Mouse (Mus musculus): Measurements from ENCODE around the gene Rai2. TPM values are rescaled to one million over a fixed set of nuclear protein-coding genes. Genes with fewer than 3 reads are reported as not detected.

Rai2 gene
- total RNA-seq (2021): 10 to 100 TPM in 1 of 2 experiments, 1 to 10 TPM in 1; 7.3 to 15.4 TPM
- long read RNA-seq, experiment 1, transcript Rai2-202 (2 exons, 2,165 nt): major isoform, 6 of 10 reads
- long read RNA-seq, experiment 1, partial matches to known transcripts: 3 of 10 reads
- long read RNA-seq, experiment 1, other reads (novel, unspliced or antisense): 0 of 10 reads
- long read RNA-seq, experiment 2, transcript Rai2-202 (2 exons, 2,165 nt): major isoform, 5 of 12 reads
- long read RNA-seq, experiment 2, partial matches to known transcripts: 2 of 12 reads
- long read RNA-seq, experiment 2, other reads (novel, unspliced or antisense): 1 of 12 reads

GRCm38 (mm10) chrX:161716865-161717763 is at the start of gene Rai2:
Rai2 (plus strand) TSS chrX:161717069.
- DNase-seq (ENCODE audit: low spot score in 2 of 2): peak in 1 of 2 experiments; percentile 21

GRCm38 (mm10) chrX:161689336-161689735 is 27.5 kb upstream of the Rai2 start:
- DNase-seq (ENCODE audit: low spot score in 2 of 2): no peak

GRCm38 (mm10) chrX:161716503-161716864 is 385 bp upstream of the Rai2 start:
- no peak for DNase-seq (ENCODE audit: low spot score in 2 of 2)

- DNase-seq (ENCODE audit: low spot score in 2 of 2): no peak
Measured at GRCm38 (mm10) chrX:161717764-161718382, 1.0 kb downstream of the Rai2 start.

- no peak for DNase-seq (ENCODE audit: low spot score in 2 of 2)
Measured at GRCm38 (mm10) chrX:161718548-161718947, 1.7 kb downstream of the Rai2 start.

GRCm38 (mm10) chrX:161721082-161721481 is 4.2 kb downstream of the Rai2 start:
- DNase-seq (ENCODE audit: low spot score in 2 of 2): no peak

DNA sequence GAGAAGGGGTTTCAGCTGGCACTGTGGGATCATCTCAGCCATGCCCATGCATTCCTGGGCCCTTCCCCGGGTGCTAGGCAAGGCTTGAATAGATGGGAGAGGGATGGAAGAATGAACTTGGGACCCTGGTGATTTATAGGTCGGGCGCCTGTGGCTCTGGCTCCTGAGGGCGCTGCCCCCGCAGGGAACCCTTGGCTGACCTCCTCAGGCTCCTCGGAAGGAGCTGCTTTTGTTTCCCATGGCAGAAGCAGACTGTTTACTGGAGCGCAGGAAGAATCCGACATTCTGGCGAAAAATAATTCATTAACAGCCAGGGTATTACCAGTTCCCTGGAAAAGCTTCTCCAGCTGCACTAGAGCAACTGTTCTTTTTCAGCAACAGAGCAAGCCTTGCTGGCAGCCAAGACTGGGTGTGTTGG is 6.5 kb downstream of the Rai2 start:
- peak in 1 of 2 experiments; percentile 33 for DNase-seq (ENCODE audit: low spot score in 2 of 2)

GRCm38 (mm10) chrX:161726257-161726656 is 9.4 kb downstream of the Rai2 start:
- no peak for DNase-seq (ENCODE audit: low spot score in 2 of 2)

GRCm38 (mm10) chrX:161728507-161728906 is 11.6 kb downstream of the Rai2 start:
- no peak for DNase-seq (ENCODE audit: low spot score in 2 of 2)

- DNase-seq (ENCODE audit: low spot score in 2 of 2): no peak
Measured at GRCm38 (mm10) chrX:161730026-161730425, 13.2 kb downstream of the Rai2 start.

GRCm38 (mm10) chrX:161731859-161732258 is 15.0 kb downstream of the Rai2 start:
- DNase-seq (ENCODE audit: low spot score in 2 of 2): no peak

GRCm38 (mm10) chrX:161733581-161734309 is 16.9 kb downstream of the Rai2 start:
- DNase-seq (ENCODE audit: low spot score in 2 of 2): no peak

GRCm38 (mm10) chrX:161734310-161734676 is 17.4 kb downstream of the Rai2 start:
- DNase-seq (ENCODE audit: low spot score in 2 of 2): no peak

GRCm38 (mm10) chrX:161739374-161739773 is 22.5 kb downstream of the Rai2 start:
- DNase-seq (ENCODE audit: low spot score in 2 of 2): no peak

GRCm38 (mm10) chrX:161743080-161743479 is 26.2 kb downstream of the Rai2 start:
- DNase-seq (ENCODE audit: low spot score in 2 of 2): no peak

GRCm38 (mm10) chrX:161745296-161745695 is 28.4 kb downstream of the Rai2 start:
- DNase-seq (ENCODE audit: low spot score in 2 of 2): no peak

- no peak for DNase-seq (ENCODE audit: low spot score in 2 of 2)
Measured at GRCm38 (mm10) chrX:161747337-161747736, 30.5 kb downstream of the Rai2 start.

DNA sequence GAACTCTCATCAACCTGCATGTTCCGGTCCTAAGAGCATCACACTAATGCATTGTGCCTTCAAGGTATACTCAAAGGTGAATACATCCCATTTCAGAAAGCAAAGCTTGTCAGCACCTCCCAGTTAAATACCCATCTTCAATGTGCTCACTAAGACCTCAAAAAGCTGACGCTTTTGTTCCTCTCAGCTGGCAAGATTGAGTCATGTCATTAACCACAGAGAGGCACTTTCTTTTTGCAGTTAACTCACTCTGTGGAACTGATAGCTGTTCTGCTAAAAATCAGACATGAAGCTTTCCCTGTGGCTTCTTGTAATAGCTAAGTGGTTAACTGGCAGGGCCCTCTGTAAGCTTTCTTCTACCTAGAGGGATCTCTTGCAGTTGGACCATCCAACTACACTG is 36.6 kb downstream of the Rai2 start:
- no peak for DNase-seq (ENCODE audit: low spot score in 2 of 2)

DNA sequence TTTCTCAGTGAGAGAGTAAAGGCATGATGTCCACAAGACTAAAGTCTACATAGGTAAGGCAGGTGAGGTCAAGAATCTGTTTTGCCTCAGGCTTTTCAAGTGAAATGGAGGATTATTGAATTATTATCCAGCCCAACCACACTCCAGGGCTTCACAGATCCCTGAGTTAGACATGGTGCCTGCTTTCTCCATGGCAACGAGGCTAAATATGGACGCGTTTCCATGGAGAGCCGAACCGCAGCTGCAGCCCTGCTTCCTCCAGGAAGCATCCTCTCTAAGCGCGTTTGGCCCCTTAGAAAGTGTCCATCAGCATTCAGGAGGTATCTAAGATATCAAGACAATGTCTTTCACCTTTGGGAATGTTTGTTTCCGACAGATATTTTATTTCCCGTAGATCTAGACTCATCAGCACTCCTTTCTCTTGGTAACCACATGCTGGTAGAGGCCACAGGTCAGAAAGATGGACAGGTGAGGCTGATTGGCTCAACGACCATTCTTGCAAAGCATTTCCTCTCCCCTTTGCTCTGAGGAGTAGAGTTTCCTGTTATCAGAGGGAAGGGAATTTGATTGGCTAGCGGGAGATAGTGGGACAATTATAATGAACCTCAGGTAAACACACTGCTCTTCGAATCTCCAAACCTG is 59.6 kb downstream of the Rai2 start:
- peak in 1 of 2 experiments; percentile 26 for DNase-seq (ENCODE audit: low spot score in 2 of 2)

DNA sequence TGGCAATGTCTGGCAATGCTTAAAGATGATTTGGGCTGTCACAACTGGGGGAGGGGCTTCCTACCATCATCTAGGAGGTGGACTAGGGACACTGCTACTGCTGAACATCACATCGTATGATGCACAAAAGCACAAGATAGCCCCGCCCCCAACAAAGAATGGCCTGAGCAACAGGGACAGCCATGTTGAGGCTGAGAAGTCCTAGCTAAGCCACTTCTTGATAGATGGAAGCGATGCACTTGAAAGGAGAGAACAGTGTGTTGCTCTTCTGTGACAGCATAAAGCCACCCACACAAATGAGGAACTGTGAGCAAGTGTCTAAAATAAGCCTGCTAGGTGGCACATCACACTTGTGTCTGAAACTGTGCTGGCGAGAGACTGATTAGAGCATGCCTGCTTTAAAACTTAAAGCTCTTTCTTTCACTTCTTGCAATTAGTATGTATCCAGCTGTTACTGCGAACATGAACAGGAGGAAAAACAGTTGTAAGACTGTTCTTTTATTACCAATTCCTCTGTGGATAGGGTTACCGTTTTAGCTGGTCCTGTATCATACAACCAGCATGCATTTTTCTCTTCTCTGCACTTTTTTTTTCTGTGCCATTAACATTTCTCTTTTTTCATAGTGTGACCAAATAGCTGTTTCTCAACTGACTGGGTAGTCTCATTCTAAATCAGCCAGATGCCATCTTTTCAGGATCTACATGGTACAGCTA is 63.6 kb downstream of the Rai2 start:
- peak; percentile 6 to 13 for DNase-seq (ENCODE audit: low spot score in 2 of 2)
